Mouse (Mus musculus) granulocyte monocyte progenitor cell, adult 5-6 weeks (primary cell): ENCODE results near the gene Sstr3. TPM values are rescaled to one million over a fixed set of nuclear protein-coding genes. Genes with fewer than 3 reads are reported as not detected.
A peak's percentile ranks its signal among the peaks of the same experiment; 100 is the strongest.

ENCODE experiments used
- ATAC-seq: replicated peaks from 2 replicates; pipeline ENCODE4 v1.8.0; 2016; ENCODE audit warnings: mild to moderate bottlenecking, moderate TSS enrichment, inconsistent platforms; ENCODE audit not compliant: poor library complexity, severe bottlenecking
- total RNA-seq, 2 experiments: library from RNA; stranded (forward) in 1 of 2; stranded (reverse) in 1 of 2; fragments of 200-712, 200-1000 nt in 1 of 2; fragments of >200 nt in 1 of 2; fragmentation: Nextera tagmentation in 1 of 2; gene quantifications; 2 replicates each; pipeline ENCODE4 v1.2.3; 2014 to 2017

Gene Sstr3
- total RNA-seq, 2 experiments from 2014 or later: not detected

GRCm38 (mm10) chr15:78532566-78533345 is 11.7 kb downstream of the Sstr3 start:
- no peak for ATAC-seq

DNA sequence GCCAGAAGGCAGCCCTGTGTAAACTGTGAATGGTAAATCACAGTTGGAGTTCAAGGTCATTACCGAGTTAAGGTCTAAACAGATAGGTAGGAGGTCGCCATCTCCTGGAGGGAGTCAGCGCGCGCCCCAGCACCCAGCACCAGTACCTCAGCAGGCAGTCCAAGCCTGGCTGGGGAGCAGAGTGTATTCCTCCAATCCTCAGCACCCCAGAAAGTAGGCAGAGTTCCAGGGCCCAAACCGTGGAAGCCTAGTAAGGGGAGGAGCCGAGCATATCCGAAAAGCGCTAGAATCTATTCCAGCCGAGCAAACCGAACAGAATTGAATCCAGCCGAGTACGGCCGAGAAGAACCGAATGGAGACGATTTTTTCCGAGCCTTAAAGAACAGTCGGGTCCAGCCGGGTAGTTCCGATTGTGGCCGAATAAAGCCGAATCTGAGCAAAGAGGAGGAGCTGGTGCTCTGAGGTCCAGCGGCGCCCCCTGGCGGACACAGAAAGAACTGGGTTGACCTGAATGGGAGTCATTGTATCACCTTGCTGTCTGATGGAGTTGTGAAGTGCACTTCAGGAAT is 12.5 kb downstream of the Sstr3 start:
- peak; percentile 75 for ATAC-seq

DNA sequence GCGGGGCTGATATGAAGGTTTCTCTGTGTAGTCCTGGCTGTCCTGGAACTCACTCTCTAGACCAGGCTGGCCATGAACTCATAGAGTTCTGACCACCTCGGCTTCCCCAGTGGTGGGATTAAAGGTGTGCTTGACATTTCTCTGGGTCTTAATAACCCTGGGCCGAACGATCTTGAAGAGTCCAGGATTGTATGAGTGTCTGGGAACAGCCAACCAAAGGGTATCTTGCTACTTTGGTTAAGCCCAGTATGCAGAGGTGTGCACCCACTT is 13.1 kb downstream of the Sstr3 start:
- no peak for ATAC-seq

DNA sequence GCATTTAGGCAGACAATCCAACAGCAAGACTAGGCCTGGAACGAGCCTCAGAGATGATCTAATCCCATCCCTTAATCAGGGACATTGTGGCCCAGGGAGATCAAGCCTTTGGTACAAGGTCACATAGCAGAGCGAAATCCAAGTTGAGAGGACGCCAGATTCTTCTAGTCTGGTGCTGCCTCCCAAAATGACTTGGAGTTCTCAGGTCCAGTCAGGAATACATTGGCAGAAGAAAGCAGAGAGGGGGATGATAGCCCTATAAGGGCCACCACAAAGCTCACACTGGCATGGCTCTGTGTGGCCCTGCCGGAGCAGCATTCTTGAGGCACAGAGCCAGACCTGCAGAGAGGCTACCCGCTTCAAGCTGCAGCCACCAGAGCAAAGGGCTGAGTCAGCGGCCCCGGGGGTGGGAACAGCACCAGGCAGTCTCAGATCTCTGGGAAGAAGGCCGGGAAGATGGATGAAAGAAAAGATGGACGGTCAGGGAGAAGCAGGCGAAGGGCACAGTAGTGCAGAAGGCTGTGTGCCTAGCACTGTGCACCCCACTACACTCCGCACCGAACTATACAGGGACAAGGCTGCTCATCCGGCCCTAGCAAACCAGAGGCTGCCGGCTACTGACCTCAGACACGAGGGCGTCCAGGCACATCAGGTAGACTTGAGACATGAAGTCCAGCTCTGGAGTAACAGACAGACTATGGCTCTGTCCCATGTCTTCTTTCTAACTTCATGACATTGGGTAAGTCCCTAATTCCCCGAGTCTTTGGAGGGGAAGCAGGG is 13.6 kb downstream of the Sstr3 start, which contains the start of gene C1qtnf6:
Gene C1qtnf6 (minus strand): TSS at position 746 of the 780 bp plus-strand sequence.
- ATAC-seq: no peak

DNA sequence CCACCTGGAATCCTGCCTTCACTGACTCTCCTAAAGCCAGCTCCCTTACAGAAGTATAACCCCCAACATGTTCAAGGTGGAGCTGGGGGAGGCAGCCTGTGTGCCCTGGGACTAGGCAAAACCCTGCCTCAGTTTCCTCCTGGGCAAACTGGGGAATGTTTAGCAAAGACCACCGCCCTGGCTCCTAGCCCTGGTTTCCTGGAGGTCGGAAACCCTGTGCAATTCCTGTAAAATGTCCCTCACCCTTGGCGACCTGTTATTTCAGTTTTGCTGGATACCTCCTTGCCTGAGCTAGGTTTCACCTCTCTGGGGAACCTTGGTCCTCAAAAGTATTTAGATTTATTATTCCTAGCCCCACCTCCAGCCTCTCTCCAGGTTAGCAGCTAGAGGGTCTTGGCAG is 14.3 kb downstream of the Sstr3 start:
- ATAC-seq: no peak

- ATAC-seq: no peak
Measured at GRCm38 (mm10) chr15:78529428-78529990, 15.0 kb downstream of the Sstr3 start.

DNA sequence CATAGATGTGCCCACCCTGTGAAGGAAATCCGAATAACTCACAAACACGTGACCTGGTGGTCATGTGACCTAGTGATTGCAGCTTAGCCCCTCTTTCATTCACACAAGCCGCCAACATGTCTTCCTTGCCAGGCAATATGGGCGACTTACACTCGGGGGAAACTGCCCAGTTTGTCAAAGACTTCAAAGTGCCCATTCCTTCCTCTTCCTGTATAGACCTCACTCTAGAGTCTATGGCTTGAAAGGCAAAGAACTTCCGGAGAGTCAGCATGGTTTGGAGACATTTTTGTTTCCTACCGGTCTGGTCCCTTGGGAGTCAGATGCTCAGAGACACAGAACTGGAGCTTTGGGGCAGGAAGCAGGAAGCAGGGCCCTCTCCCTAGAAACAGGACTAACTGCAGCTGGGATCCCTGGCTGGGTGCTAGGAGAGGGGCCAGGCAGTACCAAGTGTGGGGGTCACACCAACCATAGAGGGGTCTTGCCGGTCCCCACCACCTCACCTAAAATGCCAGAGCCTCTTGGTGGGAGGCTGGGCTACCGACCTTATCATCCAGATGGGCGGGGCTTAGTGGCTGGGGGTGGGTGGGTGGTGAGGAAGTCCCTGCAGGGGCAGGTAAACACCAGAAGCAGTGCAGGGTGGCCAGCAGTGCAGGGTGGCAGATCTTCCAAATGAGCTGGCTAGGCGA is 15.6 kb downstream of the Sstr3 start:
- no peak for ATAC-seq

- no peak for ATAC-seq
Measured at GRCm38 (mm10) chr15:78527973-78528372, 16.5 kb downstream of the Sstr3 start.

DNA sequence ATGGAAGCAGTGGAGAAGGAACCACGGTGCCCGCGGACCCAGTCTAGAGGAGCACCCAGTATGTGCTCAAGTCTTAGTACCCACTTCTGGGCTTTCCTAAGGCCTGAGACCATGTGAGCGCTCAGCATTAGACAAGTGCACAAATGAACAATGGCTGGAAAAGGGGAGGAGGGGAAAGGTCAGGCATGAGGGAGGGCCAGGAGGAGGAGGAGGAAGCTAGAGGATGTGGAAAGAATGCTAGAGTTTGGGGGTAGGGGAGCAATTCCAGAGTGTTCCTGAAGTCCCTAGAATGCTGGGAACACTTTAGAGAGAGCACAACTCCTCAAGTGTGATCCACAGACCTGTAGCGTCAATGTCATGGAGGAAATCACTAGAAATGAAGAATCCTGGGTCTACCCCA is 20.3 kb downstream of the Sstr3 start:
- ATAC-seq: no peak

DNA sequence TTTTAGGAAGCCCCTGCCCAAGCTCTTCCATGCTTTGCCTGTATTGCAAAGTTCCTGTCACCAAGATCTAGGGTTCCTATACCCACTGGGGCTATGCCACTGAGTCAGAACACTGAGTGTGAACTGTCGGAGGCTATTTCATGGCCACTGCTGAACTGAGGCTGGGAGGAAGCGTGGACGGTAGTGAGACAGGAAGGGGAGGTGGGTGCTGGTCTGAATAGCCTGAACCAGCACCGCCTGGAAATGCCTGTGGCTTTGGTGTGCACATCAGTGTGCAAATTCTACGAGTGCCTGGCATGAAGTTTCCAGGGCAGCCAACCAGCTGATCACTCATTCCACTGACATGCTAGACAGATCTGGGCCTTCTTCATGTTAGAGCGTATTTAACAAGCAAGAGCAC is 22.6 kb downstream of the Sstr3 start:
- no peak for ATAC-seq

DNA sequence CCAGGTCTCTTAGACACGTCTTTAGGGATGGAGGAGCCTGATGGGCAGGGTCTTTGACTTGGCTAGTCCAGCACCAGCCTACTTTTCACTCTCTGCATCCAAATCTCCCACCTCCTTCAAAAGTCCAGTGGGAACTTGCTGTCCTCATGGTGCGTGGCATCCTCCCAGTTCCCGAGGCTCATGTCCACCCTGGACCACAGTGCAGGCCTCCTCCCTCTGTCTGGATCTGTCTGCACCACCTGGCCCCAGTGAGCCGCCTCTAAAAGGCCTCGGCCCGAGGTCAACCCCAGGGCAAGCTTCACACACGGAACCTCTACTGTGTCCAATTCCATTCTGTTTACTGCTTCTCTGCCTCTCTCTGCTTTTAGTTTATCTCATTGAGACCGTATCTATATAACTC is 23.2 kb downstream of the Sstr3 start:
- no peak for ATAC-seq

- ATAC-seq: peak; percentile 18
Measured at GRCm38 (mm10) chr15:78520112-78520715, 24.3 kb downstream of the Sstr3 start.

DNA sequence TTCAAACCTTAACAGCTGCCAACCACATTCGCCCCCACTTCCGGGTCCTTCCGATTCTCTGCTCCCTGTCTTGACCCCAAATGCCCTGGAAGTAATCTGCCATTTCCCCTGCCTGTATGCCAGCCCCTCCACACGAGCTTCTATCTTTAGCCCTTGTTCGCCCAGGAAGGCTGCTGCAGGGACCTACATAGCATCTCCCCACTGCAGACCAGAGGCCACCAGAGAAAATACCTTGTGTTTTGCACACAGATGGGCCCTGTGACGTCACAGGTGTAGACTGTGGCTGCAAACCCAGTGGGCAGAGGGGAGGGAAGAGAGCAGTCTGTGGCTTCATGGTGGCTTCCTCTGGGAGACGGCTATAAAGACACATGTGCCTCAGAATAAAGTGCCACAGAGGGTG is 26.3 kb downstream of the Sstr3 start:
- ATAC-seq: no peak

DNA sequence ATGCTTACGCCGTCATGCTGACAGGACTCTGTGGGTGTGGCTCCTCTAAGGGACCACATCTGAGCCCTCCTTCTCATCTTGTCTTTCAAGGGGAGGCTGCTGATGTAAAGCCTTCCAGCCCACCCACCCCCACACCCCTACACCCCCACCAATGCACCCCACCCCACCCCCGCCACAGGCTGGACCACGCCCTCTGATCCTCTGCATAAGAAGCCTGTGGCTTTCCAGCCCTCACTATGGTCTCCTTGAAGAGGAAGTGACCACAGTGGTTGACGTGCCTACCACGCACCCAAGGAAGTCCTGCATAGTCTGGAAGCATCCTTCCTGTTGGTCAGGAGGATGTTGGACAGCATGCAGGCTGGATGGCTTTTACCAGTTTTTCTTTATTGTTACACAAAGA is 28.7 kb downstream of the Sstr3 start:
- ATAC-seq: peak; percentile 62; the same call in 1 of the 2 replicates

- peak; percentile 39 for ATAC-seq
Measured at GRCm38 (mm10) chr15:78514393-78515146, 29.9 kb downstream of the Sstr3 start.

DNA sequence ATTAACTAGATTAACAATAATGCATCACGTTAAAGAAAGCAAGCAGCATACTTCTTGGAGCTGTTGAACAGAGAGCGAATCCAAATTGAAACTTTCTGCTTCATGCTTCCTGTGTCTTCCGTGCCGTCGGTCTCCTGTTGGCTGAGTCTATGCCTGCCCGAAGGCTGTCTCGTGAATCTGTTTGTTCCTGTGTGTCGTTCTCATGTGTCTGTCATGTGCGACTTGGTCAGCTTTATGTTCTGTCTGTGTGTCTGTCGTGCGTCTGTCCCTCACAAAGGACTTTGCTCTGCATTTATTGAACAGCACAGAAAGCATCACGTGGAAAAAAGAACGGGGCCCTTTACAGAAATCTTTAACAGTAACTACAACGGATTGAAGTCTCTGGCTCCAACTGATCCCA is 31.5 kb downstream of the Sstr3 start:
- ATAC-seq: no peak

- no peak for ATAC-seq
Measured at GRCm38 (mm10) chr15:78511951-78512350, 32.5 kb downstream of the Sstr3 start.

GRCm38 (mm10) chr15:78510736-78511135 is 33.7 kb downstream of the Sstr3 start:
- ATAC-seq: no peak

DNA sequence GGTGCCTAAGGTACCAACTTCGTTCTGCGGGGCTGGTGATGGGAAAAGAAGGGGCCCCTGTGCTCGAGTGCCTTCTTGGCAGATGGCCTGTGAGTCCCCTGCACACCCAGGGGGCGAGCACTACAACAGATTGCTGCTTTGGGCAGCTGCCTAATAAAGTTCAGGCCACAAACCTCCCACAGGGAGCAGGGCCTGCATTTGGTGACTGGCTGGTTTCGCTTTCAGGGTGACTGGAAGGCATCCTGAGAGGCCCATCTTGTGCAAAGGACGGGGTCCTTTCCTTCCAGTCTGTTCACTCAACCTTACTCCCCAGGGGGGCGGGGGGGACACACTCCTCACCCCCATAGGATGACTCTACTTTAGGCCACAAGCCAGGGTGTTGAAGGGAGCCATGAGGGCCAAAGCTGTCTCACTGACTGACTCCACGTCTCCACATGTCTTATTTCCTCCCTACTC is 34.3 kb downstream of the Sstr3 start:
- ATAC-seq: no peak
